Mouse (Mus musculus) kidney, adult 2 months (tissue): Measurements from ENCODE around the gene Vac14. TPM values are rescaled to one million over a fixed set of nuclear protein-coding genes. Genes with fewer than 3 reads are reported as not detected.

Experiments
- DNase-seq: peaks from one replicate; pipeline ENCODE4 v3.0.0; 2021
- H3K27ac ChIP-seq: fragments of 200-500 bp; 2 replicates; pipeline ENCODE4 v1.5.1; 2012; ENCODE audit warnings: low read depth, low read length, control low read depth, inconsistent platforms; ENCODE audit not compliant: insufficient read depth
- H3K27me3 ChIP-seq: fragments of 200-500 bp; replicated peaks from 2 replicates; pipeline ENCODE4 v1.6.1; 2012; ENCODE audit warnings: mild to moderate bottlenecking, moderate library complexity, low read length, inconsistent platforms; ENCODE audit not compliant: control insufficient read depth, insufficient read depth
- H3K36me3 ChIP-seq: fragments of 200-500 bp; 2 replicates; pipeline ENCODE4 v1.6.1; 2012; ENCODE audit warnings: mild to moderate bottlenecking, moderate library complexity, low read length, inconsistent platforms; ENCODE audit not compliant: control insufficient read depth, insufficient read depth
- H3K4me1 ChIP-seq: fragments of 200-500 bp; 2 replicates; pipeline ENCODE4 v1.6.1; 2011; ENCODE audit warnings: low read length; ENCODE audit not compliant: control insufficient read depth, insufficient read depth
- H3K4me3 ChIP-seq: fragments of 200-500 bp; 2 replicates; pipeline ENCODE4 v1.5.1; 2011; ENCODE audit warnings: mild to moderate bottlenecking, low read depth, low read length, control low read depth; ENCODE audit not compliant: insufficient read depth
- CTCF ChIP-seq: fragments of 200-500 bp; conservative IDR thresholded peaks from 2 replicates; pipeline ENCODE4 v1.5.1; 2011; ENCODE audit warnings: low read depth, mild to moderate bottlenecking, control low read depth, low read length, moderate library complexity, mixed read lengths; ENCODE audit not compliant: insufficient read depth, insufficient read length
- POLR2A ChIP-seq: fragments of 200-500 bp; IDR thresholded peaks from one replicate; pipeline ENCODE4 v1.6.1; 2011; ENCODE audit warnings: low read depth, low read length, control low read depth
- WGBS: fragments of 180-500 bp; shearing (Covaris S2); methylation state at CpG from one replicate; pipeline ENCODE4 v1.1.7; 2018; 5-methylcytosine and 5-hydroxymethylcytosine counted together
- polyA plus RNA-seq: library from polyadenylated mRNA; depleted of rRNA; stranded (reverse); fragments of >200 nt; gene quantifications from 2 replicates; pipeline ENCODE4 v1.2.3, GENCODE M21; 2012

Vac14 gene
- polyA plus RNA-seq, 1 experiment, result 36.8 TPM

DNA sequence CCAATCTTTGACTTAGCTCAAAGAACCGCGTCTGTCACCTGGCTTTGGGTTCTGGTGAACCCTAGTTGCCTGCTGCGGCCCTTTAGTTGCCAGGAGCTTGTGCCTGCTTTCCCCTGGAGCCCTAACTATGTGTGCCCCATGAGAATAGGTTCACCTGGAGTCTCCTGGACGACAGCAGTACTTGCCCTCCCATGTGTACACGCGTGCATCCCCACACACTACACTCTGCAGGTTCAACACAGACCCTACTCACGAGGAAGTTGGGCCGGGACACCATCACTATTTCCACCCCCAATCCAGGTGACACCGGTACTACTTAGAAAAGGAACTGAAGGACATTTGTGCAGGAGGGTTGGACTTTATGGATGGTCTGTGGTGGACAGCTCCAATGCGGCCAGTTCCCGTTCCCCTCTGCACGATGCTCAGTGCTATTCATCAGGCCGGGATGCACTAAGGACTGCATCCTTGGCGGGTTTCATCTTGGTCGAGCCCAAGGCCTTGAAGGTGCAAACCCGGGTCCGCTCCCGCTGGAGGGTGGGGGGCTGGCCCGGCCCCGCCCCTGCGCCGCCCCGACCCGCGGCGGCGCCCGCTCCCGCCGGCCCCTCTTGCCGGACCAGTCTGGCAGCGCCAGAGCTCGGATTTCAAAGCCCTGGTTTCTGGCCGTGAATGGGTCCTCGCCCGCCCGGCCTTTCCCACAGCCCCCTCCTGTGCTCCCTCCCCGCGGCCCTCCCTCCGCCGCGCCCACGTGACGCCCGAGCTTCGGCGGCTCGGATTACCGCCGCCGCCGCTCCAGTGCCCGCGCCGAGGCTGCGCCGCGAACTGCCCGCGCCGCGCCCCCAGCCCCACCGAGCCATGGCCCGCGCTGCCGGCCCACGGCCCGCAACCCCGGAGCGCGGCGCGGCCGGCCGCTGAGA is 102.6 kb downstream of the Vac14 start, which contains the start of gene Mtss1l:
Gene Mtss1l, plus strand, starts transcription at position 792 of the 914 bp plus-strand sequence.
- H3K27me3 ChIP-seq, result no peaks in the 10 kb centered on the region
- H3K27ac ChIP-seq, result 0 out of 2 replicates have a peak within 1 kb of the TSS, but pooled peaks have one; percentile 15
- peak within 1 kb of the TSS; percentile 57 for H3K4me3 ChIP-seq
- H3K4me1 ChIP-seq, result peaks cover 5% of the 10 kb centered on the region
- H3K36me3 ChIP-seq, result no peaks in the 10 kb centered on the region
- 9% methylated on average over 72 of the region's 75 CpGs for WGBS
- TF ChIP-seq CTCF, result no peak
- TF ChIP-seq POLR2A, result no peak
- DNase-seq, result peak; percentile 81

DNA sequence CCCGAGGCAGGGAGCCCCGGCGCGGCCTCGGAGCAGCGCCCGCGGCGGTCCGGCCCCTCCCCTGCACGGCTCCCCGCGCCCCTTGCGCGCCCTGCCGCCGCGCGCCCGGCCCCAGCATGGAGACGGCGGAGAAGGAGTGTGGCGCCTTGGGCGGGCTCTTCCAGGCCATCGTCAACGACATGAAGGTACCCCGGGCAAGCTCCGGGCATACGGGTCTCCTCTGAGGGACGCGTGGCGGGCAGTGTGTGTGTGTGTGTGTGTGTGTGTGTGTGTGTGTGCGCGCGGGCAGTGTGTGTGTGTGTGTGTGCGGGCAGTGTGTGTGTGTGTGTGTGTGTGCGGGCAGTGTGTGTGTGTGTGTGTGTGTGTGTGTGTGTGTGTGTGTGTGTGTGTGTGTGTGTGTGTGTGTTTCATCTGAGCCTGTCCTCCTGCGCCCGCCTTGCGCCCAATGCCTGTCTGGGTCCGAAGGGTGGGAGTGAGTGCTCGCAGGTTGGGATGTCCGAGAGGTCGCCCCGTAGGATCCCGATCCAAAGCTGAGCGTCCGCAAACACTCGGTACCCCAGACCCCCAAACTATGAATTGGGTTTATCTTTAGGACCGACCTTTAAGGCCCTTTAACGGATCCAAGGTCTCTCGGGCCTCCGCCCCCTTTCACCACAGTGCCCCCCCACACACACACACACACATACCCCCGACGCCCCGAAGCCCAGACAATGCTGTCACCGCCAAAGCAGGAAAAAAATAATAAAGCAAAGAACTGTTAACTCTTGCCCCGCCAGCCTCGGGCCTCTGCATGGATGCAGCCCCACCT is 103.4 kb downstream of the Vac14 start:
- H3K4me3 ChIP-seq, result peak overlapping the region; percentile 57
- DNase-seq, result peak; percentile 38
- 4% methylated on average over 55 of the region's 59 CpGs for WGBS
- H3K4me1 ChIP-seq, result no peaks in the 10 kb centered on the region
- no peaks in the 10 kb centered on the region for H3K27me3 ChIP-seq
- no peaks in the 10 kb centered on the region for H3K36me3 ChIP-seq
- TF ChIP-seq POLR2A (no peak), CTCF (no peak)
- H3K27ac ChIP-seq, result 0 out of 2 replicates have a peak overlapping the region, but pooled peaks have one; percentile 5

DNA sequence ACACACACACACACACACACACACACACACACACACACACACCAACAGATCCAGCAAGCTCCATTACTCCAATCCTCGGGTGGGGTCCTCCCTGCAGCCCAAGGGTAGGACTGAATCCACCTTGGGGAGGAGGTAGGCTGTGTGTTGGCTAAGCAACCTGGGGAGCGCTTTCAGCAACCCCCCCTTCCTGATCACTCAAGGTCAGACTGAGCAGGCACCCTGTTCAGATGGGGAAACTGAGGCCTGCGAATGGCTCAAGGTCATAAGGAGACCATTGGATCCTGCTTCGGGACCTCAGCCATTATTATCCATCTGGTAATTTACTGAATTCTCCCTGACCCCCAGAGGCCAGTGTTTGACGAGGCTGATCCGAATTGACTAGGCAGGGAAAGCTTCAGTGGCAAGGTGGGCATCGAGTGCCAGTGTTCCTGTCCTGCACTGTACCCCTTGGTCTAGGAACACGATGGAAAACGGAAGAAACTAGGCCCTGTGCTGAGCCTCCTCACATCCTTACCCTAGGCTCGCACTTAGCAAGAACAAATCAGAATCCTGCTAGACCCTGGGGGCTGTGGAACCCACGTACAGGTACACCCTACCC is 104.1 kb downstream of the Vac14 start:
- WGBS, result 51% methylated on average over 11 of the region's 11 CpGs
- TF ChIP-seq POLR2A (no peak), CTCF (no peak)
- DNase-seq, result no peak
- Histone ChIP-seq H3K27ac (no peak overlapping the region), H3K36me3 (no peaks in the 10 kb centered on the region), H3K4me1 (no peaks in the 10 kb centered on the region), H3K4me3 (peak overlapping the region; percentile 57), H3K27me3 (no peaks in the 10 kb centered on the region)

DNA sequence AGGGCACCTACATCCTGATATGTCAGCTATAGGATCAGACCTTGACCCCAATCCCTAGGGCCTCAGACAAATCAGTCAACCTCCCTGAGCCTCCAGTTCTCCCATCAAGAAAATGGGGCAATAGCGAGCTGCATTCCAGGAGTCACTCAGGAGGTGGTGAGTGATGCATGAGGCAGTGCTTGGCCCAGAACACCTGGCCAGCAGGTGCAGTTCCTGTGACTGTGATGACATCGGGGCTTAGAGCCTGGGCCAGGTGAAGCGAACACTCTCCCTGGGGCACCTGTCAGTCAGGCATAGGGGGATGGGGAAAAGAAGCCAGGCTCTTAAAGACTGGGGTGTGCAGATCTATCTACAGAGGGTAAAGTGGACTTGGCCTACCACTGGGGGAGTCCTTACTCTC is 106.1 kb downstream of the Vac14 start:
- DNase-seq, result no peak
- Histone ChIP-seq H3K4me1 (no peaks in the 10 kb centered on the region), H3K27ac (no peak overlapping the region), H3K36me3 (no peaks in the 10 kb centered on the region), H3K4me3 (no peak overlapping the region), H3K27me3 (no peaks in the 10 kb centered on the region)
- no peak for TF ChIP-seq CTCF
- TF ChIP-seq POLR2A, result no peak
- 78% methylated on average over 3 of the region's 3 CpGs for WGBS

DNA sequence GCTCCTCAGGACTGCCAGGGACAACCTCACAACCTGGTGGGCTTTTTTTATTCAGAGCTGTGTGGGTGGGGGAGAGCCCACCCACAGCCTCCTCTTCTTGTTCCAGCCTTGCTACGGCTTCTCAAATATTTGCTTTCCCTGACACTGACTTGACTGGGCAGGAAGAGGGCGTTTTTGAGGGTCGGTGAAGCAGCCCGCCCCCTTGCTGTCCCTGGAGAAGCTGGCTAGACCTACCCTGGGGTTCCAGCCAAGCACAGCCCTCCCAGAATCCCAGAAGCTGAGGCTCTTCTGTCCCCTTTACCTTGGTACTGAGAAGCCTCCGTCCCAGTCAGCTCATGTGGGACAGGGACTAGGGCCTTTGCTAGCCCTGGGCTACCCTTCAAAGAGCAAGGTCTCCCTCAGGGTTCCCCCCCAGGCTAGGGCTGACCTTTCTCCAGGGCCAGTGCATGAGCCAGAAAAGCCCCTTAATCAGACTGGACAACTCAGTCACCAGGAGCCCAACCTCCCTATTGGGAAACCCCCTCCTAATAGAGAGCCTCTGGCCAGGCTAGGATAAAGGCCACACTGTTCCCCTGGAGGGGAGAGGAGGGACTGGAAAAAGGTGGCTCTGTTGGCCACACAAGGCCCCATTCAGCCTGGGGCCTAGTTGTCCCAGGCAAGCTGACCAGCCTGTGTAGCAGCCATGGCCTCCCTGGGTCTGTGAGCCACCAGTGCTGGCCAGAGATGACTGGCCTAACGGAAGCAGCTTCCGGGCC is 106.9 kb downstream of the Vac14 start:
- Histone ChIP-seq H3K4me3 (no peak overlapping the region), H3K36me3 (no peaks in the 10 kb centered on the region), H3K27ac (no peak overlapping the region), H3K4me1 (no peaks in the 10 kb centered on the region), H3K27me3 (no peaks in the 10 kb centered on the region)
- 68% methylated on average over 7 of the region's 7 CpGs for WGBS
- DNase-seq, result peak; percentile 17
- TF ChIP-seq POLR2A (no peak), CTCF (no peak)

DNA sequence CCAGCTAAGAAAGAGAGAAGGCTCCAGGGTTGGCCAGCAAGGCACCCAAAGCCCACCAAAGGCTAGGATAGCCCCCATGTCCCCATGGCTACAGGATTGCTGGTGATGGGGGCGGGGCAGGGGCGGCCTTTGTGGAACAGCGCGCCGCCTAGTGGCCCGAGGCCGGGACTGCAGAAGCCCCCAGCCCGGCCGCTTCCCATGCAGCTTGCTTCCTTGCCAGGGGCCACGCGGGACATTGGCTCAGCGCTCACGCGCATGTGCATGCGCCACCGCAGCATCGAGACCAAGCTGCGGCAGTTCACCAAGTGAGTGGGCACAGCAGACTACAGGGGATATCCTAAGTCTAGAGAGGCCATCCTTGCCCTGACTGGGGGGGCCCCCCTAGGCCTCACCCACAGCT is 108.5 kb downstream of the Vac14 start:
- no peaks in the 10 kb centered on the region for H3K36me3 ChIP-seq
- DNase-seq, result peak; percentile 38
- H3K4me3 ChIP-seq, result no peak overlapping the region
- WGBS, result 21% methylated on average over 18 of the region's 18 CpGs
- H3K27me3 ChIP-seq, result no peaks in the 10 kb centered on the region
- H3K4me1 ChIP-seq, result no peaks in the 10 kb centered on the region
- H3K27ac ChIP-seq, result no peak overlapping the region
- TF ChIP-seq POLR2A (no peak), CTCF (peak; percentile 52)
